Mouse (Mus musculus): ENCODE results near the gene Zfp36l2. TPM values are rescaled to one million over a fixed set of nuclear protein-coding genes. Genes with fewer than 3 reads are reported as not detected.
"Not testable (repeated sequence)": the region's sequence is repeated elsewhere in the genome, so short reads cannot be mapped to it uniquely, and the experiment has no call there.

Gene Zfp36l2
- polyA plus RNA-seq, 1 experiment from 2014 or later: 68.0 TPM

DNA sequence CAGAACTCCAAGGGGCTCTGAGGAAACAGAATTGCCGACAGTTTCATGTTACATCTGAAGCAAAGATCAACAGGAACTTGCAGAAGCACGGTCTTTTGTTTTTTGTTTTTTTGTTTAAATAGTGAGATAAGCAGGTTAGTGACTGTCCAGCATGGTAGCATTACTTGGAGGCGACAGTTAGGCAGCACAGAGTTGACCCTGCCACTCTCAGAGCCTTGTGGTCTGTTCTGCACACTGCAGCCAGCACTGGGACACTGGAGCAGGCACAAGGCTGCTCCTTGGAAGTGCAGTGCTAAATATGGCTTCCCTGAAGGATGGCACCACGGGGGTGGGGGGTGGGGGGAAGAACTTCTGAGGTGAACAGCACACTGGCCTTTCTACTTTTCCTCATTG, 7.3 kb upstream of the Zfp36l2 start:
- POLR2A ChIA-PET: no interaction called here
- TF ChIP-seq CTCF (IDR thresholded peaks at IDR 0.05): no peak
- in situ Hi-C loops (cut with MboI; ENCODE audit: low pct_unique_long_range_greater_than_20kb): loop anchor here (5.0 kb wide), 5 partner anchors 168 to 323 kb away; no protein-coding TSS in a partner anchor

DNA sequence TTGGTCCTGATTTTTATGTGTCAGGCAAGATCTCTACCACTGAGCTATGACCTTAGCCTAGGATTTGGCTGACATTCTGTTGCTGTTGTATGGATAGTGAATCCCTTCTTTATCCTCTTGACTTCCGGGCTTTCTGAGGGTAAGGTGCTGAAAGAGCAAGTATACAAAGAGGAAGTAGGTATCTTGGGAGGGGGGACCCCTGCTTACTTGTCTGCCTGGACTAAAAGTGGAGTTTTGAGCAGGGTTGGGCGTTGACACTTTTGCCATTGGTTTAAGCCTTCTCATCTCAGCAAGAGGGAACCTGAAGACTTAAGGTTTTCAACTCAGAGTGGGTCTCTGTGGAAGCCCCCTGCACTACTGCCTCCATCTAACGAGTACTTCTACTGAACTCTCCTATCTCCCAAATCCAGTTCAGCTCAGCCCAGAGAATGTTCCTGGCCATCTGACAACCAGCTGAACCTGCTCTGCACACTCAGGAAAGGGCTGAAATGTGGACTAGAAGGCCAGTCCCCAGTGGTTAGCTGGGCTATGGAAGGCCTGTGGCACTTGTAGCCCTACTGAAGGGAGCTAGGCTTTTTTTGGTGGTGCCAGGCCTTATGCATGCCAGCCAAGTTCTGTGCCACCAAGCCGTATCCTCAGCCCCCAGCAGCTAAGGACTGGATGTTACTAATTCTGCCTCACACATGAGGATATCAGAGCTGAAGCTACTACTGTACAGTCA, 6.7 kb upstream of the Zfp36l2 start:
- no peak for DNase-seq (ENCODE audit: low read depth, low spot score)
- no peaks in the 10 kb centered on the region for H3K27me3 ChIP-seq
- TF ChIP-seq CTCF (IDR thresholded peaks at IDR 0.05): no peak
- CTCF ChIA-PET: interaction anchor here (1.0 to 2.2 kb wide), 6 partner anchors 9 to 291 kb away, joined by 3 to 9 read pairs (median 3); no protein-coding TSS in a partner anchor
- POLR2A ChIA-PET: no interaction called here
- ATAC-seq: no peak
- in situ Hi-C loops (cut with MboI; ENCODE audit: low pct_unique_long_range_greater_than_20kb): loop anchor here (5.0 kb wide), 5 partner anchors 167 to 322 kb away; no protein-coding TSS in a partner anchor

More for the DNA sequence above, 7.3 kb upstream of the Zfp36l2 start:
- H3K27me3 ChIP-seq: no peaks in the 10 kb centered on the region
- DNase-seq (ENCODE audit: low read depth, low spot score) (no peak), ATAC-seq (no peak)
- CTCF ChIA-PET: interaction anchor here (1.1 to 2.2 kb wide), 6 partner anchors 21 to 291 kb away, joined by 3 to 9 read pairs (median 4); no protein-coding TSS in a partner anchor

DNA sequence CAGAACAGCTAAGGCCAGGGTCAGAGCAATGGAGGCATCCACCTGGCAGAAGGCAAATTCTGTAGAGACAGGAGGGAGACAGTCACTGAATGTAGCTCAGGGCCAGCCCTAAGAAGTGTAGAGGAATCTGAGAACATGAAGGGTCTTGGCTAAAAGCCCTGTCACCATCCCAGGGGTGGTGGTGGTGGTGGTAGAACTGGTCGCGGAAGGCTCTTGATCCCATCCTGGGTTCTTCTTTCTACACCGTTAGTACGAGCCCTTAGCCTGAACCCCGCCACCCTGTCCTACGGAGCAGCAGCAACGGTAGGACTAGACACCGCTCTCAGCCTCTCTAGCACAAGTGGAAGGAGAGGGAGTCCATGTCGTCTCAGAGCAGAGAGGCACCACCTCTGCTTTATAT, 5.7 kb upstream of the Zfp36l2 start:
- in situ Hi-C loops (cut with MboI; ENCODE audit: low pct_unique_long_range_greater_than_20kb): no loop called here
- no peak for TF ChIP-seq CTCF (IDR thresholded peaks at IDR 0.05)
- no peak for ATAC-seq
- ChIA-PET CTCF (interaction anchor here (1.0 to 2.2 kb wide), 3 partner anchors 10 to 220 kb away, joined by 3 to 9 read pairs (median 3); no protein-coding TSS in a partner anchor), POLR2A (no interaction called here)
- H3K27me3 ChIP-seq: no peaks in the 10 kb centered on the region
- DNase-seq (ENCODE audit: low read depth, low spot score): no peak

- TF ChIP-seq CTCF (IDR thresholded peaks at IDR 0.05): no peak
- DNase-seq (ENCODE audit: low read depth, low spot score) (no peak), ATAC-seq (no peak)
- ChIA-PET POLR2A (no interaction called here), CTCF (interaction anchor here (1.2 to 3.8 kb wide), 8 partner anchors 9 to 297 kb away, joined by 3 to 18 read pairs (median 5); no protein-coding TSS in a partner anchor)
- H3K27me3 ChIP-seq: no peaks in the 10 kb centered on the region
- in situ Hi-C loops (cut with MboI; ENCODE audit: low pct_unique_long_range_greater_than_20kb): no loop called here
Measured at GRCm38 (mm10) chr17:84191946-84192345, 4.2 kb upstream of the Zfp36l2 start.

DNA sequence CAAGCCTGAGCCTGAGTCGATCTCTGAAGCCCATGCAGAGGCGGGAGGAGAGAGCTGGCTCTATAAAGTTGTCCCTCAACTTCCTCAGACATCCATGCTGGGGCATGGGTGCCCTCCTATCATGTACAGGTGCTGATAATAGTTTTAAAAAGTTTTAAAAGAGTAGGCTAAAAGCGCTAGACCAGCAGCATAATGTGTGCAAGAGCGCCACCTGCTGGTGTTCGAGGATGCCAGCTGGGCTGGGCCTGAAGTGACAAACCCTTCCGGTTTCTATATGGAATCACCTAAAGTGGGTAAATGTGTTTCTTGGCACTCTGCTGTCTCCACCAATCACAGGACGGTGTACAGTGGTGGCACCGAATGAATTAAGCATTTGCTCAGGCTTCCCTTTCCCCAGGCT, 3.1 kb upstream of the Zfp36l2 start:
- CTCF ChIA-PET: interaction anchor here (1.0 to 3.8 kb wide), 15 partner anchors 9 to 295 kb away, joined by 3 to 18 read pairs (median 4); no protein-coding TSS in a partner anchor
- POLR2A ChIA-PET: interaction anchor here (0.6 to 0.7 kb wide), 2 partner anchors 60 to 115 kb away, joined by 3 read pairs; no protein-coding TSS in a partner anchor
- no peak for ATAC-seq
- TF ChIP-seq CTCF (IDR thresholded peaks at IDR 0.05): no peak
- H3K27me3 ChIP-seq: no peaks in the 10 kb centered on the region
- peak; percentile 33 for DNase-seq (ENCODE audit: low read depth, low spot score)
- in situ Hi-C loops (cut with MboI; ENCODE audit: low pct_unique_long_range_greater_than_20kb): no loop called here

- ATAC-seq (no peak), DNase-seq (ENCODE audit: low read depth, low spot score) (no peak)
- in situ Hi-C loops (cut with MboI; ENCODE audit: low pct_unique_long_range_greater_than_20kb): no loop called here
- no peak for TF ChIP-seq CTCF (IDR thresholded peaks at IDR 0.05)
- POLR2A ChIA-PET: interaction anchor here (0.6 to 2.1 kb wide), 4 partner anchors 74 to 295 kb away, joined by 3 to 20 read pairs (median 6); no protein-coding TSS in a partner anchor
- H3K27me3 ChIP-seq: no peaks in the 10 kb centered on the region
- CTCF ChIA-PET: interaction anchor here (0.8 to 3.8 kb wide), 11 partner anchors 53 to 286 kb away, joined by 3 to 18 read pairs (median 4); no protein-coding TSS in a partner anchor
Measured at GRCm38 (mm10) chr17:84189127-84189854, 1.5 kb upstream of the Zfp36l2 start.

GRCm38 (mm10) chr17:84188374-84188961, 721 bp upstream of the Zfp36l2 start:
- in situ Hi-C loops (cut with MboI; ENCODE audit: low pct_unique_long_range_greater_than_20kb): no loop called here
- CTCF ChIA-PET: interaction anchor here (0.8 to 3.7 kb wide), 9 partner anchors 53 to 233 kb away, joined by 3 to 18 read pairs (median 3); no protein-coding TSS in a partner anchor
- no peaks in the 10 kb centered on the region for H3K27me3 ChIP-seq
- peak; percentile 34 for ATAC-seq
- POLR2A ChIA-PET: interaction anchor here (1.0 to 2.1 kb wide), 4 partner anchors 43 to 286 kb away, joined by 3 to 20 read pairs (median 6); no protein-coding TSS in a partner anchor
- no peak for TF ChIP-seq CTCF (IDR thresholded peaks at IDR 0.05)
- peak; percentile 53 for DNase-seq (ENCODE audit: low read depth, low spot score)

- POLR2A ChIA-PET: interaction anchor here (1.0 to 3.0 kb wide), 5 partner anchors 41 to 159 kb away, joined by 3 to 20 read pairs (median 5); no protein-coding TSS in a partner anchor
- peak; percentile 37 for ATAC-seq
- DNase-seq (ENCODE audit: low read depth, low spot score); in situ Hi-C loops (cut with MboI; ENCODE audit: low pct_unique_long_range_greater_than_20kb); H3K27me3 ChIP-seq: not testable (repeated sequence)
- CTCF ChIA-PET: interaction anchor here (0.8 to 1.6 kb wide), 4 partner anchors 69 to 183 kb away, joined by 3 to 8 read pairs (median 3); no protein-coding TSS in a partner anchor
Measured at GRCm38 (mm10) chr17:84187264-84187663, 483 bp downstream of the Zfp36l2 start.

- no peaks in the 10 kb centered on the region for H3K27me3 ChIP-seq
- no peak for ATAC-seq
- no peak for DNase-seq (ENCODE audit: low read depth, low spot score)
- ChIA-PET POLR2A (interaction anchor here (0.8 to 3.0 kb wide), 8 partner anchors 23 to 158 kb away, joined by 3 to 15 read pairs (median 4); no protein-coding TSS in a partner anchor), CTCF (interaction anchor here (0.8 to 1.6 kb wide), 4 partner anchors 17 to 183 kb away, joined by 3 to 8 read pairs (median 3); no protein-coding TSS in a partner anchor)
- in situ Hi-C loops (cut with MboI; ENCODE audit: low pct_unique_long_range_greater_than_20kb): no loop called here
- no peak for TF ChIP-seq CTCF (IDR thresholded peaks at IDR 0.05)
Measured at GRCm38 (mm10) chr17:84186451-84187202, 1.1 kb downstream of the Zfp36l2 start.
